Mouse (Mus musculus): Measurements from ENCODE around the gene Btbd9.

- TF ChIP-seq CTCF (IDR thresholded peaks at IDR 0.05; ENCODE audit: borderline replicate concordance, insufficient read depth, low read depth, low read length), result no peak
- no peak for TF ChIP-seq POLR2A (IDR thresholded peaks at IDR 0.05; ENCODE audit: borderline replicate concordance, insufficient read depth, low read length)
Measured at GRCm38 (mm10) chr17:30244651-30245307, 331.5 kb downstream of the Btbd9 start.
